Mouse (Mus musculus) thymus, adult 2 months (tissue): Measurements from ENCODE around the gene Parp14. TPM values are rescaled to one million over a fixed set of nuclear protein-coding genes. Genes with fewer than 3 reads are reported as not detected.

Experiments used
- DNase-seq: peaks from one replicate; pipeline ENCODE4 v3.0.0; 2021
- H3K27ac ChIP-seq: fragments of 200-500 bp; 2 replicates; pipeline ENCODE4 v1.5.1; 2012; ENCODE audit warnings: low read length, control low read depth; ENCODE audit not compliant: control insufficient read depth, insufficient read depth
- H3K27me3 ChIP-seq: fragments of 200-500 bp; 2 replicates; pipeline ENCODE4 v1.6.1; 2012; ENCODE audit warnings: mild to moderate bottlenecking, low read length, moderate library complexity, mixed read lengths; ENCODE audit not compliant: control insufficient read depth, insufficient read depth
- H3K36me3 ChIP-seq: fragments of 200-500 bp; 2 replicates; pipeline ENCODE4 v1.6.1; 2012; ENCODE audit warnings: mild to moderate bottlenecking, low read length, moderate library complexity; ENCODE audit not compliant: control insufficient read depth, insufficient read depth
- H3K4me1 ChIP-seq: fragments of 200-500 bp; replicated peaks from 2 replicates; pipeline ENCODE4 v1.6.1; 2012; ENCODE audit warnings: low read length; ENCODE audit not compliant: control insufficient read depth, insufficient read depth
- H3K4me3 ChIP-seq: fragments of 200-500 bp; 2 replicates; pipeline ENCODE4 v1.5.1; 2012; ENCODE audit warnings: mild to moderate bottlenecking, low read length, control low read depth, moderate library complexity; ENCODE audit not compliant: control insufficient read depth, insufficient read depth
- CTCF ChIP-seq: fragments of 200-500 bp; IDR thresholded peaks from 2 replicates; pipeline ENCODE4 v1.5.1; 2012; ENCODE audit warnings: mild to moderate bottlenecking, control low read depth, low read length, moderate library complexity, borderline replicate concordance; ENCODE audit not compliant: control insufficient read depth, poor library complexity, insufficient read depth; ENCODE audit errors: extremely low read depth
- POLR2A ChIP-seq: fragments of 200-500 bp; IDR thresholded peaks from 2 replicates; pipeline ENCODE4 v1.6.1; 2012; ENCODE audit warnings: mild to moderate bottlenecking, low read length, control low read depth, moderate library complexity; ENCODE audit not compliant: control insufficient read depth, poor library complexity, insufficient read depth; ENCODE audit errors: extremely low read depth
- WGBS: fragments of 180-500 bp; shearing (Covaris S2); methylation state at CpG from one replicate; pipeline ENCODE4 v1.1.7; 2018; 5-methylcytosine and 5-hydroxymethylcytosine counted together
- polyA plus RNA-seq: library from polyadenylated mRNA; depleted of rRNA; stranded (reverse); fragments of >200 nt; gene quantifications from 2 replicates; pipeline ENCODE4 v1.2.3, GENCODE M21; 2012; rRNA removed

Parp14 gene
- polyA plus RNA-seq, 1 experiment, result 10.5 TPM

- Histone ChIP-seq H3K27ac (peak overlapping the region; percentile 50; the same call in 1 of the 2 replicates), H3K27me3 (no peaks in the 10 kb centered on the region), H3K4me1 (peaks cover 5% of the 10 kb centered on the region; the same call in 1 of the 2 replicates), H3K4me3 (no peak overlapping the region), H3K36me3 (peaks cover 11% of the 10 kb centered on the region; the same call in 1 of the 2 replicates)
- WGBS, result 78% methylated on average over 6 of the region's 6 CpGs
- DNase-seq, result no peak
- TF ChIP-seq CTCF (no peak), POLR2A (no peak)
Observed at GRCm38 (mm10) chr16:35791962-35792521, 79.3 kb downstream of the Parp14 start.

- TF ChIP-seq CTCF (no peak), POLR2A (no peak)
Observed at GRCm38 (mm10) chr16:35788330-35788729, 83.0 kb downstream of the Parp14 start.

GRCm38 (mm10) chr16:35787568-35788189 lies 83.7 kb downstream of the Parp14 start:
- Histone ChIP-seq H3K4me3 (no peak overlapping the region), H3K4me1 (peaks cover 15% of the 10 kb centered on the region), H3K27me3 (no peaks in the 10 kb centered on the region), H3K27ac (no peak overlapping the region), H3K36me3 (peaks cover 11% of the 10 kb centered on the region; the same call in 1 of the 2 replicates)
- DNase-seq, result no peak
- TF ChIP-seq POLR2A, result no peak
- no peak for TF ChIP-seq CTCF
- WGBS, result 94% methylated on average over 8 of the region's 8 CpGs

More at GRCm38 (mm10) chr16:35788330-35788729, 83.0 kb downstream of the Parp14 start:
- no peak for DNase-seq
- WGBS, result 96% methylated on average over 6 of the region's 6 CpGs
- Histone ChIP-seq H3K4me3 (no peak overlapping the region), H3K27ac (no peak overlapping the region), H3K36me3 (peaks cover 11% of the 10 kb centered on the region; the same call in 1 of the 2 replicates), H3K27me3 (no peaks in the 10 kb centered on the region), H3K4me1 (peaks cover 13% of the 10 kb centered on the region)

GRCm38 (mm10) chr16:35787163-35787562 lies 84.2 kb downstream of the Parp14 start:
- Histone ChIP-seq H3K27ac (no peak overlapping the region), H3K27me3 (no peaks in the 10 kb centered on the region), H3K36me3 (peaks cover 11% of the 10 kb centered on the region; the same call in 1 of the 2 replicates), H3K4me1 (peaks cover 17% of the 10 kb centered on the region), H3K4me3 (no peak overlapping the region)
- DNase-seq, result no peak
- TF ChIP-seq CTCF, result no peak
- 98% methylated on average over 6 of the region's 6 CpGs for WGBS

GRCm38 (mm10) chr16:35784134-35784725 lies 87.1 kb downstream of the Parp14 start:
- no peak overlapping the region for H3K27ac ChIP-seq
- WGBS, result 66% methylated on average over 7 of the region's 7 CpGs
- H3K4me3 ChIP-seq, result no peak overlapping the region
- peaks cover 11% of the 10 kb centered on the region; the same call in 1 of the 2 replicates for H3K36me3 ChIP-seq
- peaks cover 14% of the 10 kb centered on the region for H3K4me1 ChIP-seq
- DNase-seq, result no peak
- TF ChIP-seq CTCF (no peak), POLR2A (no peak)
- H3K27me3 ChIP-seq, result no peaks in the 10 kb centered on the region

- TF ChIP-seq POLR2A (no peak), CTCF (no peak)
- no peak overlapping the region for H3K4me3 ChIP-seq
- peaks cover 14% of the 10 kb centered on the region for H3K4me1 ChIP-seq
- peaks cover 8% of the 10 kb centered on the region; the same call in 1 of the 2 replicates for H3K36me3 ChIP-seq
- H3K27me3 ChIP-seq, result no peaks in the 10 kb centered on the region
- no peak overlapping the region for H3K27ac ChIP-seq
- WGBS, result 79% methylated on average over 3 of the region's 3 CpGs
- DNase-seq, result no peak
Observed at GRCm38 (mm10) chr16:35783207-35783573, 88.2 kb downstream of the Parp14 start.

Other genes with a start within 250 kb of the Parp14 start
- 39.6 and 43.2 TPM in 2 replicates for gene Dirc2, start 102.2 kb downstream of the Parp14 start, polyA plus RNA-seq
- gene Hspbap1, start 101.2 kb downstream of the Parp14 start, polyA plus RNA-seq, result 12.9 and 16.0 TPM in 2 replicates
- 13.5 and 14.8 TPM in 2 replicates for gene Parp9, start 66.9 kb upstream of the Parp14 start, polyA plus RNA-seq
- gene Dtx3l, start 67.6 kb upstream of the Parp14 start, polyA plus RNA-seq, result 20.6 and 20.9 TPM in 2 replicates
- 9.4 and 10.3 TPM in 2 replicates for gene Kpna1, start 107.2 kb upstream of the Parp14 start, polyA plus RNA-seq
- gene Wdr5b, start 169.6 kb upstream of the Parp14 start, polyA plus RNA-seq, result 3.2 and 3.6 TPM in 2 replicates
- gene Fam162a, start 200.1 kb upstream of the Parp14 start, polyA plus RNA-seq, result 25.3 and 34.7 TPM in 2 replicates
- gene Ccdc58, start 200.1 kb upstream of the Parp14 start, polyA plus RNA-seq, result 7.2 and 7.6 TPM in 2 replicates